Mouse (Mus musculus): Measurements from ENCODE around the gene Parp11.

GRCm38 (mm10) chr6:127528625-127529024 is 82.0 kb downstream of the Parp11 start:
- TF ChIP-seq POLR2A (IDR thresholded peaks at IDR 0.05; ENCODE audit: insufficient read depth, low read depth, low read length): no peak
- TF ChIP-seq CTCF (IDR thresholded peaks at IDR 0.05): no peak
- TF ChIP-seq EP300 (IDR thresholded peaks at IDR 0.05; ENCODE audit: insufficient read depth, low read depth, low read length): no peak
